Mouse (Mus musculus): ENCODE data around the gene Tns4.

DNA sequence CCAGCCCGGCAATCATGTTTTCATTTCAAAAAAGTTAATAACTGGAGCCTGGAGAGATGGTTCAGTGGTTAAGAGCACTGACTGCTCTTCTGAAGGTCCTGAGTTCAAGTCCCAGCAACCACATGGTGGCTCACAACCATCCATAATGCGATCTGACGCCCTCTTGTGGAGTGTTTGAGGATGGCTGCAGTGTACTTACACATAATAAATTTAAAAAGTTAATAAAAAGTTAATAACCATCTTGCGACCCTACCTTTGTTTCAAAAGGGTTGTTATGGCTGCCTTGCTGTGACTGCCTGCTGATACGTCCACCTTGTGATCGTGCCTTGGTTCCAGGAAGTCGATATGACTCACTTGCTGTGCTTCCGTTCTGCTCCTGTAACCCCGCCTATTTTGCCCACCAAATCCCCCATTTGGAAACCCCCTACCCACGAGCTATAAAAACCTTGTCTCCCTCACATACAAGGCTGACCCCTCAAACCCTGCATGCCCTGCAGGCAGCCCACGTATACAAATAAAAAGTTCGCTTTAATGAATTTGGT lies 62.1 kb downstream of the Tns4 start:
- TF ChIP-seq CTCF (IDR thresholded peaks at IDR 0.05; ENCODE audit: low read depth, low read length) (no peak), POLR2A (IDR thresholded peaks at IDR 0.05; ENCODE audit: borderline replicate concordance, low read depth, low read length) (no peak)

All from bone marrow macrophage, adult 2 months (primary cell).